Mouse (Mus musculus) midbrain, embryonic 14.5 days (tissue): ENCODE results near the gene Nlgn1. TPM values are rescaled to one million over a fixed set of nuclear protein-coding genes. Genes with fewer than 3 reads are reported as not detected.

ENCODE experiments used
- ATAC-seq: fragments of 200-750 bp; cut with Nextera tagmentation; 2 replicates; pipeline ENCODE4 v1.8.0; 2017; ENCODE audit warnings: moderate number of reproducible peaks, moderate library complexity; ENCODE audit not compliant: low FRiP score, low TSS enrichment
- DNase-seq: peaks from one replicate; pipeline ENCODE4 v3.0.0-alpha.2; 2015
- H3K27ac ChIP-seq: fragments of 300-500 bp; sonication (generic); replicated peaks from 2 replicates; pipeline ENCODE4 v1.5.1; 2014; ENCODE audit warnings: mild to moderate bottlenecking, low read depth, low read length, moderate library complexity
- H3K27me3 ChIP-seq: fragments of 300-500 bp; sonication (generic); 2 replicates; pipeline ENCODE4 v1.6.1; 2014; ENCODE audit warnings: low read length, control low read depth, mixed read lengths; ENCODE audit not compliant: control insufficient read depth, insufficient read depth
- H3K36me3 ChIP-seq: fragments of 300-500 bp; sonication (generic); 2 replicates; pipeline ENCODE4 v1.6.1; 2014; ENCODE audit warnings: low read length, control low read depth; ENCODE audit not compliant: control insufficient read depth, insufficient read depth
- H3K4me1 ChIP-seq: fragments of 300-500 bp; sonication (generic); 2 replicates; pipeline ENCODE4 v1.6.1; 2014; ENCODE audit warnings: mild to moderate bottlenecking, antibody characterized with exemption, low read length, control low read depth; ENCODE audit not compliant: control insufficient read depth, insufficient read depth
- H3K4me2 ChIP-seq: fragments of 300-500 bp; sonication (generic); 2 replicates; pipeline ENCODE4 v1.6.1; 2014; ENCODE audit warnings: mild to moderate bottlenecking, low read length, moderate library complexity
- H3K4me3 ChIP-seq: fragments of 300-500 bp; sonication (generic); replicated peaks from 2 replicates; pipeline ENCODE4 v1.5.1; 2014; ENCODE audit warnings: low read depth, low read length
- H3K9ac ChIP-seq: fragments of 300-500 bp; sonication (generic); replicated peaks from 2 replicates; pipeline ENCODE4 v1.6.1; 2014; ENCODE audit warnings: mild to moderate bottlenecking, low read length, moderate library complexity
- H3K9me3 ChIP-seq: fragments of 300-500 bp; sonication (generic); 2 replicates; pipeline ENCODE4 v1.6.1; 2016; ENCODE audit warnings: low read length, control low read depth, mixed read lengths; ENCODE audit not compliant: control insufficient read depth
- WGBS: fragments of 180-500 bp; shearing (Covaris S2); extraction: QIAGEN DNeasy Blood & Tissue Kit; methylation state at CpG from one replicate; pipeline ENCODE4 v1.1.7; 2014; 5-methylcytosine and 5-hydroxymethylcytosine counted together
- polyA plus RNA-seq: library from polyadenylated mRNA; unstranded; fragments of >200 nt; fragmentation: Nextera tagmentation; extraction: Ambion mirVana; gene quantifications from 2 replicates; pipeline ENCODE4 v1.2.1, GENCODE M21; 2014

Gene Nlgn1
- 24.0 and 26.1 TPM in 2 replicates for polyA plus RNA-seq

- 1% methylated on average over 14 of the region's 14 CpGs for WGBS
- Histone ChIP-seq H3K4me1 (peaks cover 8% of the 10 kb centered on the region; the same call in 1 of the 2 replicates), H3K27me3 (no peaks in the 10 kb centered on the region), H3K36me3 (no peaks in the 10 kb centered on the region), H3K4me3 (peak within 1 kb of the TSS; percentile 74), H3K9me3 (no peaks in the 10 kb centered on the region), H3K9ac (peak within 1 kb of the TSS; percentile 85), H3K4me2 (peak within 1 kb of the TSS; percentile 92), H3K27ac (peak within 1 kb of the TSS; percentile 86)
- DNase-seq = peak; percentile 54
- no peak for ATAC-seq
These were observed at the start of gene Nlgn1 for GRCm38 (mm10) chr3:26332400-26333238. TSS of gene Nlgn1 (minus strand) at chr3:26332460.

- ATAC-seq (no peak), DNase-seq (no peak)
- Histone ChIP-seq H3K27ac (no peak overlapping the region), H3K9me3 (no peaks in the 10 kb centered on the region), H3K4me1 (no peaks in the 10 kb centered on the region), H3K4me2 (no peak overlapping the region), H3K4me3 (no peak overlapping the region), H3K27me3 (no peaks in the 10 kb centered on the region), H3K36me3 (no peaks in the 10 kb centered on the region), H3K9ac (no peak overlapping the region)
- WGBS = 78% methylated on average over 2 of the region's 2 CpGs
These were observed 46.0 kb upstream of the Nlgn1 start for GRCm38 (mm10) chr3:26378272-26378671.

DNA sequence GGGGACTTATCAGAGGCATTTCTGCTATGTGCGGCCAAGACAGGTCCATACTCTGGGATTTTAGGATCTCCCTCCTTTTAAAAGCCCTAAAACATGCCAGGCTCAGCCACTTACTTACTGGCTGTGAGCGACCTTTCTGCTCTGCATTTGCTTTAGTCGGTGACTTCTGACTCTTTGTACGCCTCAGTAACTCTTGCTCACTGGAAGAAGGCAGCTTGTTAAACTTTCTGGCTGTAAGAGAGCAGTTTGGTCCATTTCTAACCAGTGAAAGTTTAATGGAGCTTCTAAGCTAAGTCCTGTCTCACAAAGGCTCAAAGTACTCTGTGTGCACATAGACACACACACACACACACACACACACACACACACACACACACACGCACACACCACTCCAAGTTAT, 22.8 kb upstream of the Nlgn1 start:
- no peak overlapping the region for H3K9ac ChIP-seq
- no peaks in the 10 kb centered on the region for H3K9me3 ChIP-seq
- no peak overlapping the region for H3K4me2 ChIP-seq
- no peaks in the 10 kb centered on the region for H3K27me3 ChIP-seq
- no peak for ATAC-seq
- 76% methylated on average over 5 of the region's 5 CpGs for WGBS
- no peak overlapping the region for H3K27ac ChIP-seq
- no peaks in the 10 kb centered on the region for H3K4me1 ChIP-seq
- no peaks in the 10 kb centered on the region for H3K36me3 ChIP-seq
- H3K4me3 ChIP-seq = no peak overlapping the region
- no peak for DNase-seq

- no peak overlapping the region for H3K9ac ChIP-seq
These were observed 22.3 kb upstream of the Nlgn1 start for GRCm38 (mm10) chr3:26354483-26355030.

DNA sequence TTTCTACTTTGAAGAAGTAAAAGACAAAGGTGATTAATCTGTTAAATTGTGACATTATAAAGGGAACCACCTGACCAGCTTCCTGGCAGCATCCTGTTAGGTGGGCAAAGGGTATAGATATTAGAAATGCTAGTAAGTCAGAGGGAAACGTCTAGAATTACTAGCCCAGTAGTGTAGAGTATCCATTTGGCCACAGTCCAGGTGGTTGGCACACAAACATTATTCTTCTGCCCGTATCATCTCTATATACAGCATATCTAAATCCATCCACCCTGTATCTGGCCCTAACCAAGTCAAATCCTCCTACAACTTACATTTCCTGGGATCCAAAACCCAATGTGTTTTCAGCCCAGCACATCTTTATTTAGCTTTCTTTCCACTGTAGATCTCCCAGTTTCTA, 5.2 kb upstream of the Nlgn1 start:
- 82% methylated on average over 2 of the region's 2 CpGs for WGBS
- Histone ChIP-seq H3K9me3 (no peaks in the 10 kb centered on the region), H3K4me2 (no peak overlapping the region), H3K36me3 (no peaks in the 10 kb centered on the region), H3K4me1 (peaks cover 4% of the 10 kb centered on the region; the same call in 1 of the 2 replicates), H3K9ac (no peak overlapping the region), H3K27me3 (no peaks in the 10 kb centered on the region), H3K27ac (no peak overlapping the region), H3K4me3 (no peak overlapping the region)
- DNase-seq (no peak), ATAC-seq (no peak)

More at GRCm38 (mm10) chr3:26354483-26355030, 22.3 kb upstream of the Nlgn1 start:
- H3K4me3 ChIP-seq = no peak overlapping the region
- no peak overlapping the region for H3K4me2 ChIP-seq
- ATAC-seq = no peak
- no peaks in the 10 kb centered on the region for H3K4me1 ChIP-seq
- H3K9me3 ChIP-seq = no peaks in the 10 kb centered on the region
- H3K27me3 ChIP-seq = no peaks in the 10 kb centered on the region
- 79% methylated on average over 5 of the region's 5 CpGs for WGBS
- peak; percentile 54 for DNase-seq
- H3K27ac ChIP-seq = no peak overlapping the region
- H3K36me3 ChIP-seq = no peaks in the 10 kb centered on the region

GRCm38 (mm10) chr3:26333239-26333811, 1.1 kb upstream of the Nlgn1 start:
- Histone ChIP-seq H3K4me1 (peaks cover 8% of the 10 kb centered on the region; the same call in 1 of the 2 replicates), H3K27me3 (no peaks in the 10 kb centered on the region), H3K4me3 (peak overlapping the region; percentile 74), H3K9ac (peak overlapping the region; percentile 85), H3K9me3 (no peaks in the 10 kb centered on the region), H3K36me3 (no peaks in the 10 kb centered on the region), H3K27ac (0 out of 2 replicates have a peak overlapping the region, but pooled peaks have one; percentile 2), H3K4me2 (peak overlapping the region; percentile 92)
- DNase-seq (peak; percentile 84), ATAC-seq (peak; percentile 68)
- under 1% methylated on average over 41 of the region's 41 CpGs for WGBS

DNA sequence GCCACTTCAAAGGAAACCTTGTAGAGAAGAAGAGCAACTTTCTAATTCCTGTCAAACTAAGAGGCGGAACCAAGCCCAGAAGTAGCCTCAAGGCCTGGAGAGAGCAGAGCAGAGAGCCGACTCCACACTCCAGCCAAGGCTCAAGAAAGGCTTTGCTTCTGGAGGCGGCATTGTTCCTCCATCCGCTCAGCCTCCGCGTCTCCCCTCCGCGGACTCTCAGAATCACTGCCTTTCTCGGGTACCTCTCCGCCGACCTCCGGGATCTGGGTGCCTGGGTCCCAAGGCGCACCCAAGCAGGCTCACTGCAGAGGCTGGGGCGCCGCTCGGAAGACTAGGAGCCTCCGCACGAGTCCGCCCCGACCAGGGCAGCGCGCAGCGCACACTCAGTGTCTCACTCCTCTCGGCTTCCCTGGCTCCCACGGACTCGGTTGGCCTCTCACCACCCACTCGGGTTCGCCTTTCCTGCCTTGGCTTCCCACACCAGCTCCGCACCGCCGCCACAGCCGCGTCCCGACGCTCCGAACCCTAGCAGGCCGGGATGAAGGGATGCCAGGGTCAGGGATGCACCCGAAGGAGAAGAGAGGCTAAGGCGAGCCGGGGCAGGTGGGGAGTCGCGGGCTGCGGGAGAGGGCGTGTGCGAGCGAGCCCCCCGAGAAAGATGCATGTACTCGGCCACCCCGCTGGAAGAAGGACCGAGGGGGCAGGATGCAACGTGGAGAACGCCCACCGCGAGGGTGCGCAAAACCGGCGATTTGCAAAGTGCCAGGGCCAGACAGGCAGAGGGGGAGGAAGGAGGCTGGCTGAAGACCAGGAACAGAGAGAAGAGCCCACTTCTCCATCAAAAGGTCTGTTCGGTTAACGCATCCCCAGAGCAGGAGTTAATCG, 841 bp downstream of the Nlgn1 start:
- Histone ChIP-seq H3K9ac (peak overlapping the region; percentile 85), H3K27me3 (no peaks in the 10 kb centered on the region), H3K9me3 (no peaks in the 10 kb centered on the region), H3K4me2 (peak overlapping the region; percentile 92), H3K36me3 (no peaks in the 10 kb centered on the region), H3K4me1 (peaks cover 8% of the 10 kb centered on the region; the same call in 1 of the 2 replicates), H3K27ac (peak overlapping the region; percentile 86), H3K4me3 (peak overlapping the region; percentile 74)
- WGBS = under 1% methylated on average over 60 of the region's 60 CpGs
- ATAC-seq (peak; percentile 80), DNase-seq (peak; percentile 82)

DNA sequence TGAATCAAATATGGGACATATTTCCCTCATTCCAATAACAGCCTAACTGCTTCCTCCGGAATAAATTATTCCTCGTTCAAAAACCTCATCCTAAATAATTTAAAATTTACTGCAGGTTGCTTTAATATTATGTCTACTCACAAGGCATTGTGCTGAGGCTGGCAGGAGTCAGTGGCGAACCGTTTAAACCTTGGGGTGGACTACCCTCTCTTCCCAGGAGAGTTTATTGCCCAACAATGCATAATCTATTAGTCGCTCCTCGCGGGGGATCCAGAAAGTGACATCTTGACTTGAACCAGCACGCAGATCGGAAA, 1.4 kb downstream of the Nlgn1 start:
- Histone ChIP-seq H3K4me2 (peak overlapping the region; percentile 92), H3K27me3 (no peaks in the 10 kb centered on the region), H3K36me3 (no peaks in the 10 kb centered on the region), H3K4me3 (peak overlapping the region; percentile 74), H3K27ac (peak overlapping the region; percentile 86), H3K9ac (peak overlapping the region; percentile 85), H3K9me3 (no peaks in the 10 kb centered on the region), H3K4me1 (peaks cover 8% of the 10 kb centered on the region; the same call in 1 of the 2 replicates)
- ATAC-seq (peak; percentile 57), DNase-seq (no peak)
- 3% methylated on average over 9 of the region's 9 CpGs for WGBS
